Mouse (Mus musculus): ENCODE results near the gene Dusp3. TPM values are rescaled to one million over a fixed set of nuclear protein-coding genes. Genes with fewer than 3 reads are reported as not detected.
A peak's percentile ranks its signal among the peaks of the same experiment; 100 is the strongest.

Gene Dusp3
- total RNA-seq, 2 experiments from 2014 or later = 122 to 136 TPM

DNA sequence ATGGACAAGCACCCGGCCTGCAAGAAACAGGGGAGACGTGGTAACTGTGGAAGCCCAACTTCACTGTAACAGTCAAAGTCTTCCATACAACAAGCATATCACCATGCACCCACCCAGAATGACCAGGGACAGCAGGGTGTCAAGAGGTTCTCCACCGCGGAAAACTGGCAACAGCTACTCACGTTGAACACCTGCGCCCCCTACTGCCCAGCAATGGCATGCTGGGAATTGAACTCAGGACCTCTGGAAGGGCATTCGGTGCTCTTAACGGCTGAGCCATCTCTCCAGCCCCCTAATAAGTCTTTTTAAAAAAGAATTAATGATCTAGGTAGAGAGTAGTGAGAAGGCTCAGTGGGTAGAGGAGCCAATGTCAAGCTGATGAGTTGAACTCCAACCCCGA, 11.9 kb downstream of the Dusp3 start:
- DNase-seq = peak; percentile 40

DNA sequence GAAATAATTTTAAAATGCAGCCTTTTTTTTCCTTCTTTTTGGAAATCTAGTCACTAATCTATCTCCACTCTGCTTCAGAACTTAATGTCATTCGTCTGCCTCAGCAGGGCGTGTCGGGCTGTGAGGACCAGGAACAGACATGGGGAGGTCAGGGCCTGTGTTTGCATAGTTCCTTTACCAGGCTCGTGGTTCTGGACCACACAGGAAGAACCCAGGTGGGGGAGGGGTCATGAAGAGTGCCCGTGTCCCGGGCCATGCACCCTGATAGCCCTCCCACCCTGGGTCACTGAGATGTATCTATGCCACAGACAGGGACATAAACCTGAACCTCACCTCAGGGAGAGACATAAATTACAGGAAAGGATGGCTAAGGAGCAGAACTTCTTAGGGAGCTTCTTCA, 12.6 kb downstream of the Dusp3 start:
- DNase-seq = no peak

DNA sequence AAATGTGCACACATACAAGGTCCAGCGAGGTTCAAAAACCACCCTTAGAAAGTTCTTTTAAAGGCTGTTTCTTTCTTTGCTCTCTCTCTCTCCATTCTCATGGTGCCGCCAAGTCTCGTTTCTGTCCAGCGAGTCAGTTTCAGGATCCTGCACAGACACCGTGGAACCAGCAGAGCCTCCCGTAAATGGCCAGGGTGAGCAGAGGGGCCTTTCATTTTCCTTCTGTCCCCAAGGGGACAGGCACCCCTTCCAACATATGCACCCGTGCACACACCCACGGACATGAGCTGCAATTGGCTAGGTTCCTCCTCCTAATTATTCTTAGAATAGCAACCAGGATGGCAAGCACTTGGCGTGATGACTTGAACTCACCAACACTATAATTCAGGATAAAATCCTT, 13.3 kb downstream of the Dusp3 start:
- no peak for DNase-seq

DNA sequence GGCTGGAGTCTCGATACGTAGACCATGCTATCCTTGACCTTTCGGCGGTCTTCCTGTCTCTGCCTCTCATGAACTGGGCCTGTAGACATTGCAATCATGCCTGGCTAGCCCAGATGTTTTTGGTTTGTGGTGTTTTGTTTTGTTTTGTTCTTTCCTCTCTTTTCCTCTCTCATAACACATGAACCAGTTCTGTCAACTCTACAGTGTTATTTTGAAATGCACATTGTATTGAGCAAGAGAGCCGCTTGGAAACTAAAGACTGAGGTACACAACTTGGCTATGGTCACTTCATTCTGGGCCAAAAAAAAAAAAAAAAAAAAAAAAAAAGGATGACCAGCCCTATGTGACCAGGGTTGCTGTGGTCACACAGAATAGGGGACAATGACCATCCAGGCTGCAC, 14.2 kb downstream of the Dusp3 start:
- DNase-seq = no peak

DNA sequence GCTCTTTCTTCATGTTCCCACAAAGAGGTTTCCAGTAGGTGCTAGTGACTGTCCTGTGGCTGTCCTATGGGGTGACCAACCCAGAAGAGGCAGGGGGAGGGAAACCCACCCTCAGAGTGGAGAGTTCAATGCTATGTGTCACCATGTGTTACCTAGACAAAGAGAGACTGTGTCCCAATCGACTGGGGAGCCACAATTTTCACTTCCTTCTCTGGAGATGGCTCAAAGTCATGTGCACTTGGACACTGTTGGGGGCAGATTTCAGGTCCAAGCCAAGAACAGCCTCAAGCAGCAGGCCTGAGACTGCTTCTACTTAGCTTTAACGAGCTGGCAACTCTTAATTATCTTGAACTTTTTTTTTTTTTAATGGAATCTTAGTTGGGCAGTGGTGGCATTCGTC, 14.7 kb downstream of the Dusp3 start:
- DNase-seq = no peak

DNA sequence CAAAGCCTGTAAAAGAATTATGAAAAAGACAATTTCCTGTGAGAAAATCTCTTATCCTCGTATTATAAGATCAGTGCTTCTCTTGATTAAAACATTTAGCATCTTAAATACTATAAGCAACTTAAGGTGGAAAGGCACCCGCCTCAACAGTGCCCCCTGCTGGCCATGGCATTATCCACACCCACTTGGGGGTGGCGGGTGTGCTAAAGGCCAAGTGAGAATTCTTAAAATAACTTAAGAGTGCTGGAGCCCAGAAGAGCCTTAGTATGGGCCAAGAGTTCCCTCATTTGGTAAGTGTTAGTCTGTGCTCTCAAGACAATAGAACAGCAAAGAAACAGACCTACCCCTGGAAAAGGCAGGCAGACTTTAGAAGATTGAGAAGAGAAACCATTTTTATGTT, 15.4 kb downstream of the Dusp3 start:
- peak; percentile 62 for DNase-seq

DNA sequence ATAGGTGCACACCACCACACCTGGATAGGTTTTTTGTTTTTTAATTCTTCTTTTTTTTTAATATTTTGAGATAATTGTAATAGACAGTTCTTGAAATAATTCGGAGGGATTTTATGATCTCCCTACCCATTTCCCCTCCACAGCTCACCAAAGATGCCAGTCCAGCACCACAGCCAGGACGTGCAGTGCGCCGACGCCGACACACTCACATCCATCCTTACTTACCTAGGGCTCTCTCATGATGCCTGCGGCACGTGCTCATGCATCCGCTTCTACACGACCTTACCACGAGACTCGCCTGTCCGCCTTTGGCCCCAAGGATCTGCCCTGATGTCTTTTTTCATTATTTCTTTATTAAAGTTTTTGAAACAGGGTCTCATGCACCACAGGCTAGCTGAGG, 17.0 kb downstream of the Dusp3 start:
- no peak for DNase-seq

DNA sequence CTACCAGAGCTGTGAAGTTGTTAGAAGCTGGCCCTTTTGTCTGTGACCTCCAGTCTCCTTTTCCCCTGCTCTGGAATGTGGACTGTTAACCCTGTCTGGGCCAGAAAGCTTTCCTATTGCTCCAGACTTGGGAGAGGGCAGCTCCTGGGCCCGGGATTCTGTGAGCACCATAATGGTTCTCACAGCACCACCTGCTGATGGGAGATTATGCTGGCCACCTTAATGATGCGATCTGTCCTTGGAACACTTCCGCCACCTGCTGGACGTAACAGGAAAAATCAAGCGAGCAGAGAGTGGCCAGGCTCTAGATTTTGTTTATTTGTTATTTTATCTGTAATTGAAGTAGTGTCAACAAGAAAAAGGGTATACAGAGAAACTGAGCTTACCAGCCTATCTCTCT, 18.0 kb downstream of the Dusp3 start:
- peak; percentile 79 for DNase-seq

DNA sequence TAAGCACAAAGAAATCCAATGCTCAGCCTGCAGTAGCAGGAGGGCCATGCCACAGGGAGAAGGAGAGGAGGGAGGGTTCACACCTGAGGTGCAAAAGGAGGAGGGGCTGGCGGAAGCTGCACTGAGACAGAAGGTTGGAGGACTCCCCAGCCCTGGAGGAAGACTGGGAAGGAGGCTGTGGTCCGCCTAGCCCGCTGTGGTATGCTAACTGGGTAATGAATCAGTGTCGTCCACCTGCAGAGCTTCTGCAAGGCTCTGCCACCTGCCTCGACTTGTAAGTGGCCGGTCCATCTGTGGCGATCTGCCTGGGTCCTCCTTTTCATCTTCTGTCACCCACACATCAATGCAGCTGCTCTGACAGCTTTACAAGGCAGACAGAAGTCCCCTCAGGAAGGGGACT, 18.5 kb downstream of the Dusp3 start:
- no peak for DNase-seq

DNA sequence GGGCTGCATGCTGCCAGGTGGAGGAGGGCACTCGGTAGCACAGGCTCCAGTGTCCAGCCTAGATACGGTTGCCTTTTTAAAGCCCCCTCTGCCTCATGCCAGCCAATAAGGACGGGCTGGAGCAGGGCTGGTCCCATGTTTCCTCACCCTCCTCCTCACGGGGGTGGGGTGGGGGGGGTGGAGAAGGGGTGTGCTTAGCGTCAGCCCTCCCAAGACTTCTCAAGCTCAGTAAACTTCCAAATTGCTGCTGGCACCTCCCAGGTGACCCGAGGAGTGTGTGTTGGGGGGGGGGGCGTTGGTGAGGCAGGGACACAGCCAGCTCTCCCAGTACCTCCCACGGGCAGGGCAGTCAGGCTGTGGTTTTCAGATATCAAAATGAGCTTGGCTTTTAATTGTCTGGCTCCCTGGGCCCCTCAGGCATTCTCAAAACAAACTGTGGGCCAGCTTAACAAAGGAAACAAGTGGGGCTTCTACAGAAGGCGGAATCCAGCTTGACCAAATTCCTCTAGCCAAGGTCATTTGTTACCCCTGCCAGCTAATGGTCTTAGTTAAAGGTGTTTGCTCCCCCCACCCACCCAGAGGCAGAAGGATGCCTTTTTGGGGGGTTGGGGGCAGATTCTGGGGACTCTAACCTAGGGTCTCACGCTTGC, 19.7 kb downstream of the Dusp3 start, which contains the start of gene Sost:
Gene Sost, minus strand, starts transcription at position 51 of the 650 bp plus-strand sequence.
- DNase-seq = no peak

DNA sequence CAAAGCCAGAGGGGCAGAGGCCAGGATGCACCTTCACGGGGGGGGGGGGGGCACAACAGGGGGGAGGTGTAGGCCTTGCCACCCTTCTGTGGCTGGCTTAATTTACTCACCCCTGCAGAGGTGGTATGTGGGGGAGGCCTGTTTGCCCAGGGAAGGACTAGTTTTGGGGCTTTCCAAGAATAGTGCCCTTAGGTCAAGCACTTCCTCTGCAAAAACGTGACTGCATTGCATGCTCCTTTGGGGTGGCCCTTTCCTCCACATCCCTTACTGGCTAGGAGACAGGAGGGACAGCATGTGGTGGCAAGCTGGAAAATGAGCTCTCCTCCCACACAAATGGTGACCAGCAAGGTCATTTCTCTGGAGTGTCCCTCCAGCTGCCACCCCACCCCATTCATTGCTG, 21.3 kb downstream of the Dusp3 start:
- no peak for DNase-seq

DNA sequence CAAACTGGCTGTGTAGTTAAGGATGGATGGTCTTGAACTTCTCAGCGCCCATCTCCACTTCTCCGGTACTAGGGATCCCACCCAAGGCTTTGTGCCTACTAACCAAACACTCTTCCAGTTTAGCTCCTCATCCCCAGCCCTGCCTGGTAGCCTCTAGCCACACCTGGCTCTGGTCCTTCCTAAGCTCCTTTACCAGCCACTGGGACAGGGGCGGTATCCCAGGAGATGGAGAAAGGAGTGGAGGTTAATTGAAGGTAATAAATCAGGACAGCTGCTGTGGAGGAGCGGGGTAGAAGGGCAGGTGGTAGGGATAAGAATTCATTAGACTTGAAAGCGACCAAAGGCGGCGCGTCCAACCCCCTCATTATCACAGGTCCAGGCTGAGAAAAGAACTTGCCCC, 22.2 kb downstream of the Dusp3 start:
- no peak for DNase-seq

DNA sequence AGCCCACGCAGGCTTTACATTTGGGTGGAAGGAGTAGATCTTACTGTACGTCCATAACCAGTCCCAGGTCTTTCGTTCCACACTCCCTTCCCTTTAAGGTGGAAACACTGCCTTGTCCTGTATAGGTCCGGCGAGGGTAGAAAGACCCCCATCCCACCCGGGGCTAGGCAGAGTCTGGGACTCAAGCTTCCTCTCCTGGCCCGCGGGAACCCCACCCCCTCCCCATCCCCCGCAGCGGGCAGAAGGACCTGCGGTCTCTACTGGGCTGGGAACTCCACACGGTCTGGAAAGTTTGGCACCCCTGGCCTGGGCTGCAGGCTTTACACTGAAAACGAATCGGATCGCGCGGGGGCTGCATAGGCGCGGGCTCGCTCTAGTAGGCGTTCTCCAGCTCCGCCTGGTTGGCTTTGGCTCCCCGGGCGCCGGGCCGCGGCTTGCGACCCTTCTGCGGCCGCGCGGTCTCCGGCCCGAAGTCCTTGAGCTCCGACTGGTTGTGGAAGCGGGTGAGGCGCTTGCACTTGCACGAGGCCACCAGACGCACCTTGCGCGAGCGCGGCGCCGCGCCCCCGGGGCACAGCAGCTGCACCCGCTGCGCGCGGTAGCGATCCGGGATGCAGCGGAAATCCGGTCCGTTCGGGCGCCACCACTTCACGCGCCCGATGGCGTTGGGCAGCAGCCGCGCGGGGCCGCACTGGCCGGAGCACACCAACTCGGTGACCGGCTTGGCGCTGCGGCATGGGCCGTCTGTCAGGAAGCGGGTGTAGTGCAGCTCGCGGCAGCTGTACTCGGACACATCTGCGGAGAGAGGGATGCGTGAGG, 23.1 kb downstream of the Dusp3 start:
- DNase-seq = peak; percentile 39

DNA sequence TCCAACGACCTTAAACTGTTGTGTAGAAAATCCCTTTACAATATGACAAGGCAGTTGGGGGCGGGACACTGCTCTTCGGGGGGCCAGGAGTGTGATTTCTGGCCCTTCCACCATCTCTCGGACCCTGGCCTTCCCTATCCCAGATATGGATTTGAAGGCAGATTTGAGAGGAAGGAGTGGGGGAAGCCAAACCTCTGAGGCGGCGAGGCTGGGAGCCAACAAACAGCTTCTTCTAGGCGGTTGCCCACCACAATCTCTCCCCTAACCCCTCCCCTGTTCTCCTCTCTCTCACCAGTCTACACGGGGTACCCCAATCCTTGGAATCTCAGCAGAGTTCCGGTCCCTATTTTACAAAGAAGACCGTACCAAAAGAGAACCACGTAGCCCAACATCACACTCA, 23.8 kb downstream of the Dusp3 start:
- no peak for DNase-seq

DNA sequence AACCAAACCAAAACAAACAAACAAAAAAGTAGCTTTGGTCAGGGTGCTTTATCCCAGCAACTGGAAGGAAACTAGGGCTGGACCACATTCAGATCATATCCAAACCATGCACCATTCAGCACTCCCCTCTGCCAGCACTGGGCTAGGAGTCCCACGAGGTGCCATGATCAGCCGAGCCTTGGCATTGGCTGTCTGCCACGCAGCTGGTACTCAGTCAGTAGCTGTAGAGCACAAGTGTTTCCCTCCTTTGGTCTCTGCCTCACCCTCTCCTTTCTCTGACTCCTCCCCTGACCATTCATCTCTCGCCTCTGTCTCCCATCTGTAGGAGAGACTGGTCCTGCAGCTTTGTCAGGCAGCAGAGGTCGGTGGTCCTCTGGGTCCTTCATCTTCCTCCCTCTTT, 29.3 kb downstream of the Dusp3 start:
- peak; percentile 49 for DNase-seq

DNA sequence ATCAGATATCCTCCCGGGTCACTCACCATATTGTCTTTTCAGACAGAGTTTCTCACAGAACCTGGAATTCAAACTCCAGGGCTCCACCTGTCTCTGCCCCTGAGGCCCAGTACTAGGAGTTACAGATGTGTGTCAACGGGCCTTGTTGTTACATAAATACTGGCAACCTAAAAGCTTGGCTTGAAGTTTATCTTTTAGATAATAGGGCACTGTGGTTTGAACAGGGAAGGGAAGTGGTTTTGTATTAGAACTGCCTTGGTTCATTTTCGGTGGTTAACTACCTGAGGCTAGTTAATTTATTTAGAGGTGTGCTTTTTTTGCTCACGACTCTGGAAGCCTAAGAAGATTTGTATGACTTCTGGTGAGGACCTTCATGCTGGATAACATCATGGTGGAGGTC, 33.4 kb downstream of the Dusp3 start:
- DNase-seq = no peak

DNA sequence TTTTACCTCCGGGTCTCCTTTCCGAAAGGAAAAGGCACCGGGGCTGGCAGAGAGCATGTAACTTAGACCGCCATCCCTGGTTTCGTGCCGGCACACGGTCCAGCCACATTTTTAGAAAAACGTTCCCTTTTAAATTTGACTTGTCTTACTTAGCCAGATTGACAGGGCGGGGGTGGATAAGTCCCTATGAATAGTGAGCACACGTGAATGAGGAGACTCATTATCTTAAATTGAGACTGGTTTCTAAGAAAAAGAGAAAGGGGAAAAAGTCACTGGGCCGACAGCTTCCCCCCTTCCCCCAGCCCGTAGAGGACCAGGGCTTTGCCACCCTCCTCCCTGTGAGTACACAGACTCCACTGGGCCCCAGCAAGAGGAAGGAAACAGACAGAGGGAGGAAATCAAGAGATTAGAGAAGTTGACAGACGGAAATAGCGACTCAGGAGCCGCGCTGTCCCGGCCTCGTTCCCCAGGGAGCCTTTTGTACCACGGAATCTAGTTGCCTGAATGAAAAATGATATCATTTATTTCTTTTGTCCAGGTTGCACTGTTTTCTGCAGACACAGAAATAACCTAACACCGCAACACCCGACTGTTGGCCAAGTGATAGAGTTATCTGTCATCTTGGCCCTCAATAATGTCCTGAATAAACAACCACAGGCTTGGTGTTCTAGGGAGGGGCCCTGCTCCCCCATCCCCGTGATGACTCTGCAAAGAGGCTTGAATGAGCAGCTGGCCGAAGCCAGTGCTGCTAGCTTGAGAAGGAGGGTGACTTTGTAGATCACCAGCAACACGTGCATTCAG, 34.1 kb downstream of the Dusp3 start:
- peak; percentile 25 for DNase-seq

DNA sequence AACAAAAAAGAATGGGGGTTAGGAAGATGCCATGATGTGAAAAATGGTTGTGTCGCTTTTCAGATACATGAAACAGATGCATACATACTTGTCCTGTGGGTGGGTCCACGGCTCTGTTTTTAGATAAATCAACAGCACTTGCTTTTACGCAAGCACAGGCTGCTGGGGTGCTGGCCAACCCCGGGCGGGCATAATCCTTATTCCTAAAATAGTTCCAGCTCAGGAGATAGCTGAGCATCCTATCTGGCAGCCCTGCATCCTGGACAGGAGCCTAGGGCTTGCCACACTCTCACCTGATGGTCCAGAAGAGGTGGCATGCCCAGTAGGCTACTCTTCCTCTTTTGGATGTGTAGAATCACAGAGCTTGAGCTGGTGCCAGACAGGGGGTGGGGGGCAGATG, 36.8 kb downstream of the Dusp3 start:
- no peak for DNase-seq

DNA sequence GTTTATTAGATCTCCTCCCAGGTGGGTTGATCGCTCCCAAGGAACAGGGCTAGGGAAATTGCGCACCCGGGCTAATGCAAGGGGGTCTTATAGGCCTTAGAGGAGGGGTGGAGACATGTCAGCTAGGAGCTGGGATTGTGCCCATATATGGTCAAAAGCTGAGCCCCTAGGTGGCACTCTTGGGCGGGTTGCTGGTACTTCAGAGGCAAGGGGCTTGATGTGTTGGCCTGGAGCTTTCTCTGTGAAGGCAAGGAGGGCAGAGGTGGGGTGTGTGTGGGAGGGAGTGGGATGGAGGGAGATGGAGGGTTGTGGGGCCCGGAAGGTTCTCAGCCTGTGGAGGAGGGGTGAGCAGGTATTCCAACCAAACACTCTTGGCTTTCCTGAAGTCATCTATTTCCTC, 40.3 kb downstream of the Dusp3 start:
- DNase-seq = no peak

DNA sequence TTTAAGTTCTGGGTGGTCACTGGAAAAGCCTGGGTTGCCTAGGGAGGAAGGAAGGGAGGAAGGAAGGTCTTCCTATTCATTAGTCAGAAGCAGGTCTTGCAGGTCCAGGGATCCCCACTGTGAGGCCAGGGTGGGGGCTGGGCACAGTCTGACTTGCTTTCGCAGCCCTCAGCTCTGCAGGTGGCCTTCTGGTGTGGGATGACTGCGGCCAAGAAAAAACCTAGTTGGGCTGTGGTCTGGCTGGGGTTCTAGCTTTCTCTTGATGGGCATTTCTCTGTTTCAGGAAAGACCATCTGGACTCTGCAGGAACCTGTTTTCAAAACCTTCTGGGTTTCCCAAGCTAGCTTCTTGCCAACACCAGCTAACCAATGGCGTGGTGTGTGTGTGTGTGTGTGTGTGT, 43.8 kb downstream of the Dusp3 start:
- no peak for DNase-seq

DNA sequence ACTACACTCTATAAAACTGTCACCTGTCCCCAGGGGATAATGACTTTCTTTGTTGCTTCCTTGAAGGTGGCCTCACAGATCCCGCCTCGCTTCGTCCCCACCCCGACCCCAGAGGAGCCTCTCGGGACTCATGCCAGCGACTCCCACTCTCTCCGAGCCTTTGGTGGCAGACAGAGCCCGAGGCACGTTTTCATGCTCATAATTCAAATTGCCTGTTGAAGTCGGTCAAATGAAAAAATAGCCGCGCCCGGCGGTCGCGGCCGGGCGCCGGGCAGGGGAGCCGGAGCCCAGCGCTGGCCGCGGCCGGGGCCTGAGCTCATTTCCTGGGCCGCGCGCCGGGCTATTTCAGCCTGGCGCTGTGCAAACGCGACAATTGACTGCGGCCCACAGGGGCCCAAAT, 49.7 kb downstream of the Dusp3 start:
- peak; percentile 56 for DNase-seq

DNA sequence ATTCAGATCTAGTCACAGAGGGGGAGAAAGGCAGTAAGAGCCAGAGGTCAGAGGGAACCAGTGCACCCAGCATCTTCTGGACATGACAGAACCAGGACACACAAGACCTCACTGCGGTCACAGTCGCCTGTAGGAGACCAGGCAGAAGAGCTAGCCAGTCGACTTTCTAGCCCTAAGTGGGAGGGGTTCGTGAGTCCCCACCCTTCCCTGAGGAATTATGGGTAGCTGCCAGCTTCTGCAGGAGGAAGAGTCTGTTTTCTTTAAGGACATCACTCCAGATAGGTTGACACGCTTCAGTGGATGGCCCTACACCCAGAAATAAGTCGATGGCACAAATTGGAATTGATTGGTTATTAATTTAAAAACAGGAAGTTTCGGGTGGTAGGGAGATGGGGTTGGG, 50.4 kb downstream of the Dusp3 start:
- DNase-seq = no peak

DNA sequence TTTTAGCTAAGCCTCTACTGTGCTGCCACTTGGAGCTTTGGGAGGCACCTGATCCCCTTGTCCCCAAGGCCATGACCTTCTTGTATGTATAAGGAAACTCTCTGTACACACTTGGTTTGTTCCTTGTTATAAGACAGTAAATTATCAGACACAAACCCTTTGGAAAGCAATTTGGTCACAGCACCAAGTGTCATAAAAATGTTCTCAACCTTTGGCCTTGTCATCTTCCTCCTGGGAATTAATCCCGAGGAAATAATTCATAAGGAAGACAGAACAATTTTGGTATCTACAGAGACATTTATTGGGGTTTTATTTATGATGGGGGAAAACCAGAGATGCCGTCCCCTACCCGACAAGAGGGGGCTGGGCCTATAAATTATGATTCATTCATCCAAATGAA, 51.1 kb downstream of the Dusp3 start:
- no peak for DNase-seq
